Mouse (Mus musculus) neutrophil, adult 5-6 weeks (primary cell): ENCODE measurements around the gene Rbbp9. TPM values are rescaled to one million over a fixed set of nuclear protein-coding genes. Genes with fewer than 3 reads are reported as not detected.

ENCODE experiments used
- ATAC-seq: fragments of 151-379, 151-347 bp; 2 replicates; pipeline ENCODE4 v1.8.0; 2017; ENCODE audit warnings: mild to moderate bottlenecking, moderate TSS enrichment; ENCODE audit not compliant: insufficient number of reproducible peaks, poor library complexity, low FRiP score, severe bottlenecking; ENCODE audit errors: extremely low read depth
- total RNA-seq: library from RNA; stranded (forward); fragments of 200-1000 nt; gene quantifications from 2 replicates; pipeline ENCODE4 v1.2.3, GENCODE M21; 2017

Rbbp9 gene
- total RNA-seq, 1 experiment from 2014 or later: 7.4 TPM

DNA sequence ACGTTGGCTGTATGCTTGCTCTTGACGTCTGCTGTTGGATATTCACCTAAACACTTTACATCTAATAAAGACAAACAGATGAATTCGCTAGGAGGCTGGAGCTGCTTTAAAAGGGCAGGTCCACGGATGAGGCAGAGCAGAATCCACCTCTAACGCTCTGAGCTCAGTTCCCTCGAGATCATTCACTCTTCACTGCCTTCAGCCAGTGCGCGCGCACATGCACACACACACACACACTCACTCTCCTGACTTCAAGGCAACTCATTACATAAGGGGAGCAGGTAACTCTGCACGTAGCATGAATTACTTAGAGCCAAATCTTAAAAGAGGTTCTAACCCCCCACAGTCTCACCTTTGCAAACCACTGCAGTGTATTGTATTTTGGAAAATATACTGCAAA is 24.8 kb downstream of the Rbbp9 start:
- no peak for ATAC-seq

DNA sequence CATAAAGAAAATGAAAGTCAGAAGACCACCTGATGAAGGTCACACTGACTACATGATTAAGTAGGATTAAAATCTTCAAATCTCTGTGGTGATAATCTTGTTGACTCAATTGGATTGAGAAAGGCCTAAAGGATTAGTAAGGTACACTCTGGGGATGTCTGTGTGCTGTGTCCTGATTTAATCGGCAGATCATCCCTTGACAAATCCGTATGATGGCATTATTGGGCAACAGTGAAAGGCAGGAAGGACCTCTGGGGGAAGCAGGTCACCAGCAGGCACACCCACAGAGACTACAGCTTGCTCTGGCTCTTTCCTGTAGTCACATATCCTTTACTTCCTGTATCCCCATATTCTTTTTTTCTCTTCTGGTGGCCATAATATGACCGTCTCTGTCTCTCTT is 30.9 kb downstream of the Rbbp9 start:
- no peak for ATAC-seq

DNA sequence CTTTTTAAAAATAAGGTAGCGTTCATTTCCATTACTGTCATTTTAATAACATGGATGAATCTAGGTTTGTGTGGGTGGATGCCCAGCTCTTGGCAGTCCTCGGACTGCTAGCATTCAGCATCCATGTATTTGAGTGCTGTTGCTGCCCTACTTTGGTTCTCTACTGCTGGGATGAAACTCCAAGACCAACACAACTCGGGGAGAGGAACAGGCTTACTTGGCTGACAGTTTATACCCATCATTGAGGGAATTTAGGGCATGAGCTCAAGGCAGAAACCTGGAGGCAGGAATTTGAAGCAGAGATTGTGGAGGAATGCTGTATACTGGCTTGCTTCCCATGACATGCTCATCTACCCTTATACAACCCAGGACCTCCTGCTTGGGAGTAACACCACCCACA is 36.0 kb downstream of the Rbbp9 start:
- no peak for ATAC-seq

DNA sequence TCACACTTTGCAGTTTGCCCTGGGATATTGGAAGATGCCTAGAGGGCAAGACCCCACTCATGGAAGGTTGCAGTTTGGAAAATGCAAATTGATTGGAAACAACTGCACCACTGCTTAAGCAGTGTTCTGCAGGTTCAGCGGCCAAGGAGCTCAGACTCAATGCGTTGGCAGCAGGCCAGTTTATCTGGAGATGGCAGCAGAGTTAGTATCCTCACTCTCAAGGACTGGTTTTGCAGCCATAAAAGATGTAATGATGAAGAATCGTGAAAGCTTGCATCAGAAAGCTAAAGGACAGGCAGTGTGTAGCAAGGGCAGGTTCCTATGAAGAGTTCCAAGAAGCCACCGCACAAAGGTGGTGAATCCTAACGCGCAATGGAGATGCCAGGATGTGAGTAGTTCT is 48.5 kb downstream of the Rbbp9 start:
- ATAC-seq: no peak

Other genes with a start within 250 kb of the Rbbp9 start
- not detected in 2 replicates for gene Ovol2, start 218.7 kb downstream of the Rbbp9 start, total RNA-seq
- gene Kat14, start 181.9 kb downstream of the Rbbp9 start, total RNA-seq: 22.2 and 26.9 TPM in 2 replicates
- not detected in 2 replicates for gene Pet117, start 181.9 kb downstream of the Rbbp9 start, total RNA-seq
- 0.25 and 0.35 TPM in 2 replicates for gene Dzank1, start 23.5 kb downstream of the Rbbp9 start, total RNA-seq
- 41.3 and 45.4 TPM in 2 replicates for gene Polr3f, start 23.2 kb downstream of the Rbbp9 start, total RNA-seq
- gene Sec23b, start 5.4 kb upstream of the Rbbp9 start, total RNA-seq: 49.1 and 50.0 TPM in 2 replicates
- gene Smim26, start 43.2 kb upstream of the Rbbp9 start, total RNA-seq: 2.5 and 2.7 TPM in 2 replicates
- 24.7 and 30.7 TPM in 2 replicates for gene Dtd1, start 49.0 kb upstream of the Rbbp9 start, total RNA-seq